Mouse (Mus musculus) brain, adult 10 weeks (tissue): Measurements from ENCODE around the gene Cyp1b1. TPM values are rescaled to one million over a fixed set of nuclear protein-coding genes. Genes with fewer than 3 reads are reported as not detected.

ENCODE experiments used
- polyA plus RNA-seq: library from polyadenylated mRNA; stranded (reverse); fragments of 350-450 nt; fragmentation: Illumina TruSeq; extraction: RNeasy Lipid Tissue Mini Kit (QIAGEN cat#74804); gene quantifications from one replicate; pipeline ENCODE4 v1.2.3, GENCODE M21; 2015; ENCODE audit warnings: low read depth, low replicate concordance

Cyp1b1 gene
- 1.6 TPM for polyA plus RNA-seq

DNA sequence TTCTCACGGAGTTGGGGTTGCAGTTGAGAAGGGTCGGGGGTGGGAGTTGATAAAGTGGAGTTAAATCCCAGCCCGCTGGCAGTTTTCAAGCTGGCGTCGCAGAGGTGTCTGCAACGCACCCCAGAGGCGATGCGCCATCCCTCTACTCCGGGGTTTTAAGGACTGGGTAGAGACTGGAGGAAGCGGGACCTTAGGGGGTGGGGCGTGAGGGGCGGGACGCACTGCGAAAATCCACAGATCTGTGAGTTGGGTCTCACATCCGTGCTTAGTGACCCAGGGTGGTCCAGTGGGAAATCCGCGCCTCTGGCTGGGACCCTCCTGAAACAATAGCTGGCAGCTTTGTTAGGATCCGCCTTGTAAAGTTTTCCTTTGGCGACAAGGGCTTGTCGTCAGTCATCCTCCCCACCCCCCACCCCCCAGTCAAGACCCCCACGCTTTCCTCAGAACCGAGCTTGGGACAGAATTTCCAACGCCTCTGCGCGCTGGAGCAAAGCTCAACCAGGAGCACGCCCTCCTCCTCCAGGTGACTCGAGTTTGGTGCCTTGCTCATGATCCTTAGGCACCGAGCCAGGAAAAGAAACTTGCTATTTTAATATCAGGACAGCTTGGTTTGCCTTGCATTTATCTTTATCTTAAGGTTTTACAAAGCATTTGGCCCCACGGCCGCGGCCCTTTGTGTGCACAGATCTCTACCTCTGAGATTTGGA lies at the start of gene Cyp1b1:
Cyp1b1 (minus strand) TSS at position 131 of the 707 bp plus-strand sequence.

Other genes with a start within 250 kb of the Cyp1b1 start
- gene Rmdn2, start 103.2 kb downstream of the Cyp1b1 start, polyA plus RNA-seq = 13.5 TPM
- 55.9 TPM for gene Atl2, start 181.1 kb upstream of the Cyp1b1 start, polyA plus RNA-seq